Mouse (Mus musculus): ENCODE data around the gene Six3.

DNA sequence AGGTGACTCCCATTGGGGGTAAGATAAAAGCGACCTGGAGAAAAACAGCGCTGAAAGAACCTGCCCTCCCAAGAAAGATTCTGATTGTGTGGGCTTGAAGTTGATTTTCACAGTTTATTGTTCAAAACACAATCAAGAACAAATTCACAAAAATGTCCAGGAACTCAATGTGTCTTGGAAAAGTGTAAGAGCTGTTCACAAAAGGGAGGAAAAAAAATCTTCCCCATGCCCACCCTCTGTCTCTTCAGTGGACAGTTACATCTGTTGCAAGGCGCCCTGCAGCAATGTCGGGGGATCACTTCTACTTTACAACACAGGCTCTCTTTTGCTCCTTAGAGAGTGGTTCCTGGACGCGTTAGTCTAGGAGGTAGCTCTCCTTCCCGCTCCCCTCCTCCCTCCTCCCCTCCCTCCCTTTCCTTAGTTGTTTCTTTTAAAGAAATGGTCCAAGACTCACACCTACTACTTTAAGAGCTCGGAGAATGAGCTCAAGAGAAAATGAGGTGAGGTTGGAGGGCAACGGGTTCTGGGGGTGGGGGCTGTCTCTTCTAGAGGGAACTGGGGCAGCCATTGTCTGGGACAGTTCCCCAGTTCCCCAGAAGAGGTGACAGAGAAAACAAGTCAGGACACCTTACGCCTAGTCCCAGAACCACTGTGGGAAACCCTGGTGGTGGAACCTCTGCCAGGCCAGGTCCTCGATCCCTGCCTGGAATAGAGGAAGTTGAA lies 2.9 kb upstream of the Six3 start:
- TF ChIP-seq POLR2A (IDR thresholded peaks at IDR 0.05; ENCODE audit: insufficient read depth, low read length), result no peak
- TF ChIP-seq CTCF (IDR thresholded peaks at IDR 0.05; ENCODE audit: low read depth, low read length), result no peak
